Mouse (Mus musculus) heart, adult 9 months (tissue): ENCODE measurements around the gene Sln.

Experiments
- DNase-seq, 2 experiments: peaks; one replicate each; pipeline ENCODE4 v3.0.0; 2022; ENCODE audit warnings: low spot score in 2 of 2

Gene Sln

DNA sequence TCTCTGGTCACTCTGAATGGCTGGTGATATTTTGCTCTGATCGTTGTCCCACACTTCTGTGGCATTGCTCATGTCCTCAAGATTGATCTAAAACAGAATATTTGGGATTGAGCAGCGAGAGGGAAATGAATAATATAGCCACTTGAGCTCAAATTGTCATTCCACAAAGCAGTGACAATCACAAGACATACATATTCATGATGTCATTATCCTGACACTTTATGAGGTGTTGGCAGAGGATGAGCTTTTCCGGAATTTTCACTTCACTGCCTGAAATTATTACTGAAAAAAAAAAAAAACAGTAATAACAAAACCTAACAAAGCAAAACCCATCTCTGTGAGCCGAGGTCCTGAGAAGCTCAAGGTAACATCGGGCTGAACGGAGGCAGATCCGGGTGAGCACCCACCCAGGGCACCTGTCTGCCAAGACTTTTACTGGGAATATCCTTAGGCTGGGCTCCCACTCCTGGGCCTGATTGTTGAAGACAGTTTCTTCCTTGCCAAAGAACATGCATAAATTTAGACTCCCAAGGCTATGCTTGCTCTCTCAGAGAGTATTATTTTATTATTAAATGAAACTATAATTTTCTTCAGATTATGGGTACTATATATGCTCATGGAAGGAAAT is 53.4 kb downstream of the Sln start:
- DNase-seq: no peak
